Mouse (Mus musculus) embryonic facial prominence, embryonic 12.5 days (tissue): ENCODE data around the gene Vps8. TPM values are rescaled to one million over a fixed set of nuclear protein-coding genes. Genes with fewer than 3 reads are reported as not detected.
A peak's percentile ranks its signal among the peaks of the same experiment; 100 is the strongest.

Experiments used
- ATAC-seq: fragments of 200-750 bp; cut with Nextera tagmentation; 2 replicates; pipeline ENCODE4 v1.8.0; 2017; ENCODE audit not compliant: insufficient number of reproducible peaks, insufficient read depth, low FRiP score, low TSS enrichment
- H3K27ac ChIP-seq: fragments of 300-500 bp; sonication (generic); 2 replicates; pipeline ENCODE4 v1.5.1; 2016; ENCODE audit warnings: mild to moderate bottlenecking
- H3K27me3 ChIP-seq: fragments of 300-500 bp; sonication (generic); 2 replicates; pipeline ENCODE4 v1.6.1; 2016; ENCODE audit warnings: mild to moderate bottlenecking, moderate library complexity
- H3K36me3 ChIP-seq: fragments of 300-500 bp; sonication (generic); 2 replicates; pipeline ENCODE4 v1.6.1; 2016; ENCODE audit warnings: mild to moderate bottlenecking
- H3K4me1 ChIP-seq: fragments of 300-500 bp; sonication (generic); 2 replicates; pipeline ENCODE4 v1.6.1; 2016
- H3K4me2 ChIP-seq: fragments of 300-500 bp; sonication (generic); replicated peaks from 2 replicates; pipeline ENCODE4 v1.6.1; 2016; ENCODE audit warnings: mild to moderate bottlenecking, moderate library complexity
- H3K4me3 ChIP-seq: fragments of 300-500 bp; sonication (generic); 2 replicates; pipeline ENCODE4 v1.5.1; 2016; ENCODE audit warnings: mild to moderate bottlenecking
- H3K9ac ChIP-seq: fragments of 300-500 bp; sonication (generic); 2 replicates; pipeline ENCODE4 v1.6.1; 2016; ENCODE audit warnings: mild to moderate bottlenecking, moderate library complexity
- H3K9me3 ChIP-seq: fragments of 300-500 bp; sonication (generic); 2 replicates; pipeline ENCODE4 v1.6.1; 2016; ENCODE audit warnings: mild to moderate bottlenecking, moderate library complexity
- WGBS: fragments of 180-500 bp; shearing (Covaris S2); methylation state at CpG from one replicate; pipeline ENCODE4 v1.1.7; 2016; 5-methylcytosine and 5-hydroxymethylcytosine counted together
- polyA plus RNA-seq: library from polyadenylated mRNA; unstranded; fragments of >200 nt; fragmentation: Nextera tagmentation; extraction: Ambion mirVana; gene quantifications from 2 replicates; pipeline ENCODE4 v1.2.1, GENCODE M21; 2016

Vps8 gene
- polyA plus RNA-seq, 1 experiment from 2014 or later = 16.7 TPM

DNA sequence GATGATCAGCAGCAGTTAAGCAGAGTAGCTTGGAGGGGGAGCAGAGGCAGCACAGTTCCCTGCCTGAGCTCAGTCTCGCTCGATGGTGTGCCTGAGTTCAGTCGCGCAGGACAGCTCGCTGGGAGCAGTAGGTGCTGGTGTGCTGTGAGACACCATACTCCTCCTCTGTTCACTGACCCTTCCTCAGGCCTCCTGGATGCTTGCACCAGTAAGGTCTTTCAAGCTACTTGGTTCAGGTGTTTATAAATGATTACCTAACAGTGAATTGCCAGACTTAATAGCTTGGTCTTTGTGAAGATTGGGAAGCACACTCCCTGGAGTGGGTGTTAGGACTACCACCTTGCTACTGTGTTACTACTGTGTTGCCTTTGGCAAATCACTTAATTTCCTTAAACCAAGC, 144.2 kb downstream of the Vps8 start:
- H3K27me3 ChIP-seq = no peaks in the 10 kb centered on the region
- H3K36me3 ChIP-seq = no peaks in the 10 kb centered on the region
- 92% methylated on average over 5 of the region's 5 CpGs for WGBS
- H3K4me1 ChIP-seq = peaks cover 12% of the 10 kb centered on the region; the same call in 1 of the 2 replicates
- ATAC-seq = no peak
- no peaks in the 10 kb centered on the region for H3K9me3 ChIP-seq
- H3K4me2 ChIP-seq = no peak overlapping the region
- H3K4me3 ChIP-seq = no peak overlapping the region
- no peak overlapping the region for H3K9ac ChIP-seq
- H3K27ac ChIP-seq = no peak overlapping the region

DNA sequence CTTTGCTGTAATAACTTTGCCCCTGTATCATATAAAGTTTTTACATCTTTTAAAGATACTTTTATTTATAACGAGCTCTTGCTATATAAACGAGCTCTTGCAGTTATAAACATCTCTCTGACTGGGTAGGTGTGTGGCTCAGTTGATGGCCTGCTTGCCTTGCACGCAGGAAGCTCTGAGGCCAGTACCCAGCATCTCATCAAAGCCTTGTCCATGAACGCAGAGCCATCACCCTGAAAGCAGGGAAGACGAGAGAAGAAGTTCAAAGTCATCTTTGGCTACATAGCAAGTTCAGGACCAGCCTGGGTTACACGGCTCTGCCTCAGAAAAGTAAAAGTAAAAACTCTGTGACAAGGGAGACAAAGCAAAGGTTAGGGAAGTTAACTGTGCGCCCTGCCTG, 147.0 kb downstream of the Vps8 start:
- Histone ChIP-seq H3K4me1 (no peaks in the 10 kb centered on the region), H3K4me2 (no peak overlapping the region), H3K4me3 (no peak overlapping the region), H3K27ac (no peak overlapping the region), H3K9ac (no peak overlapping the region), H3K9me3 (no peaks in the 10 kb centered on the region), H3K36me3 (no peaks in the 10 kb centered on the region), H3K27me3 (no peaks in the 10 kb centered on the region)
- ATAC-seq = no peak
- WGBS = 79% methylated on average over 7 of the region's 7 CpGs

DNA sequence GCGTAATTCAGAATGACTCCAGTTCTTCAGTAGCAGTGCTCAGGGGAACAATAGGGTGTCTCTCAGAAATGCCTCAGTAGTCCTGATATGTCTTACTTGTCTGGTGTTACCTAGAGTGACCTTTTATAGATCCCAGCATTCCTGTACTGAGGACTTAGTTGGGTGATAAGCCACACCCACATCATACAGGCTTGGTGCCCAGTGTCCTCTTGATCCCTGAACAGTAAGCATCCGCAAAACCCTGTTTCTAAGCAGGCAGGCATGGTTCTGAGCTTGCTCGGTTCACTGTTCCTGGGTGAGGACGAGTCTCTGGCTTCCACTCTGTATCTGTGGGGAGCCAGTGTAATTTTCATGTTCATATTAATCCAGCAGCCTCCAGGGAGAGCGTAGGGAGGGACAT, 147.9 kb downstream of the Vps8 start:
- no peaks in the 10 kb centered on the region for H3K27me3 ChIP-seq

DNA sequence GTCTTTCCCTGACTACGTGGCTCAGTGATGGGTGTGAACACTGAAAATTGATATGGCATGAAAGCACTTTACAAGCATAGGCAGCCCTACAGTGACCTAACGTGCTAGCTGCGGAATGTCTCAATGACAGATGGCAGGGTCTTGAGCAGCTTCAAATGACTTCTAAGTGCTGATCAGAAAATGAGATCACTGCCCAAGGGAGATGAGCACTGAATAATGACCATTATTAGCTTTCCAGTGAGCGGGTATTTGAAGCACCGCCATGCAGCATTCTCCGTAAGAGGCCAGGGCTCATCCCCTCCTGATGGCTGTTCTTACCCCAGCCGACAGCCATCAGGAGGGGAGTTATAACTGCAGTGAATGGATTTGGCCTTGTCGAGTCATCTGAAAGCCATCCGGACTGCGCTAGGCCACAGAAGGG, 153.1 kb downstream of the Vps8 start:
- Histone ChIP-seq H3K4me3 (no peak overlapping the region), H3K27ac (peak overlapping the region; percentile 62; the same call in 1 of the 2 replicates), H3K9ac (no peak overlapping the region), H3K27me3 (no peaks in the 10 kb centered on the region), H3K36me3 (no peaks in the 10 kb centered on the region), H3K4me1 (peaks cover 12% of the 10 kb centered on the region), H3K4me2 (no peak overlapping the region; the same call in 1 of the 2 replicates), H3K9me3 (no peaks in the 10 kb centered on the region)
- ATAC-seq = peak; percentile 77
- 31% methylated on average over 10 of the region's 10 CpGs for WGBS

More for the DNA sequence above, 147.9 kb downstream of the Vps8 start:
- no peak overlapping the region for H3K4me2 ChIP-seq
- WGBS = 86% methylated on average over 5 of the region's 5 CpGs
- peaks cover 2% of the 10 kb centered on the region; the same call in 1 of the 2 replicates for H3K4me1 ChIP-seq
- no peaks in the 10 kb centered on the region for H3K9me3 ChIP-seq
- H3K9ac ChIP-seq = no peak overlapping the region
- no peak overlapping the region for H3K27ac ChIP-seq
- no peak for ATAC-seq
- no peak overlapping the region for H3K4me3 ChIP-seq
- H3K36me3 ChIP-seq = no peaks in the 10 kb centered on the region

DNA sequence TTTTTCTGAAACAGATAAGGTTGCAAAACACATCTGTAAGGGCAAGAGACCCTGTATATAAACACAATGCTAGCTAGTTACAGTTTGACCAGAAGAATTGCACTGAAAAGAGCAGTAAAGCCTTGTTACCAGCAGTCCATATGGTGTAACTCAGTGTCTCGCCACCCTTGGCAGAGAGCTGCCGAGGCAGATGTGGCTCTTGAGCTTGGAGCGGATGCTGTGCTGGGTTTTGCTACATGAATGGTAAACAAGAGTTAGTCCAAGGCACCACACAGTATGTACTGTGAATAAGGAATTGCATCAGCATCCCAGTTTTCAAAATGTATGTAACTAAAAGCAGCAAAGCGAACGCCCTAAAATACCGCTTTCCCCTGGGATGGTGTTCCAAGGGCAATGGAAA, 166.2 kb downstream of the Vps8 start:
- Histone ChIP-seq H3K4me3 (no peak overlapping the region), H3K27me3 (no peaks in the 10 kb centered on the region), H3K4me2 (no peak overlapping the region), H3K9ac (no peak overlapping the region), H3K4me1 (no peaks in the 10 kb centered on the region), H3K27ac (no peak overlapping the region), H3K36me3 (no peaks in the 10 kb centered on the region), H3K9me3 (no peaks in the 10 kb centered on the region)
- 88% methylated on average over 6 of the region's 6 CpGs for WGBS
- no peak for ATAC-seq

DNA sequence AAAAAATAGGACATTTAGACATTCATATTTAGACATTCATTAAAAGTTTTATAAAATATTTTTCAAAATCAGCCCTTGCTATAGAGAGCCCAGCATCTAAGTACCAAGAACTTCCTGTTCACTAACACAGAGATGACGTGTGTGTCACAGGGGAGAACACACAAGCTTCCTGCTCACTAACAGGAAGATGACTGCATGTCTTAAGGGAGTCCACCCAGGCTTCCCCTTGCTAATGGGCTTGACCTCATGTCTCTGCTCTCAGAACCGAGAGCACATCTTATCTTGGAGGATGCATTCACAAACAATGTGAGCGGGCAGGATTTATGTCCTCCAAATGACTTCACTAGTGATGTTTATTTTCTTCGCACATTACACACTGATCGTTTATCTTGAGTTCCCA, 167.9 kb downstream of the Vps8 start:
- H3K4me2 ChIP-seq = no peak overlapping the region
- no peaks in the 10 kb centered on the region for H3K36me3 ChIP-seq
- no peak overlapping the region for H3K4me3 ChIP-seq
- WGBS = 67% methylated on average over 5 of the region's 5 CpGs
- H3K4me1 ChIP-seq = no peaks in the 10 kb centered on the region
- no peaks in the 10 kb centered on the region for H3K9me3 ChIP-seq
- no peaks in the 10 kb centered on the region for H3K27me3 ChIP-seq
- no peak overlapping the region for H3K9ac ChIP-seq
- ATAC-seq = no peak
- H3K27ac ChIP-seq = no peak overlapping the region

DNA sequence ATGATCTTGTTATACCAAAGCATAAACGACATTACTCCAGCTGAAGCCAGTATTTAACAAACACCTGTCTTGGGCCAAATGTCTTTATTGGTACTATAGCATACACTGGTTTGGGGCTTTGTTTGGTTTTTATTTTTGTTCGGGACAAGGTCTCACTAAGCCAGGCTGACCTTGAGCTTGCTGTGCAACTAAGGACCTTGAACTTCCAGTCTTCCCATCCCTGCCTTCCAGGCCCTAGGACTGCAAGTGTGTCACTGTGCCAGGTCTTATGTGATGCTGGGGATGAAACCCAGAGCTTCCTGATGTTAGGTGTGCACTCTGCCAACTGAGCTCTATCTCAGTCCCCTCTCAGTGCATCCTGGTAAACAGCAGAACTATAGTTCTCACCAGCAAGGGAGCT, 168.6 kb downstream of the Vps8 start:
- 84% methylated on average over 2 of the region's 2 CpGs for WGBS
- H3K9me3 ChIP-seq = no peaks in the 10 kb centered on the region
- no peak overlapping the region for H3K27ac ChIP-seq
- no peak for ATAC-seq
- H3K36me3 ChIP-seq = no peaks in the 10 kb centered on the region
- H3K27me3 ChIP-seq = no peaks in the 10 kb centered on the region
- H3K9ac ChIP-seq = no peak overlapping the region
- H3K4me1 ChIP-seq = no peaks in the 10 kb centered on the region
- H3K4me3 ChIP-seq = no peak overlapping the region
- H3K4me2 ChIP-seq = no peak overlapping the region

DNA sequence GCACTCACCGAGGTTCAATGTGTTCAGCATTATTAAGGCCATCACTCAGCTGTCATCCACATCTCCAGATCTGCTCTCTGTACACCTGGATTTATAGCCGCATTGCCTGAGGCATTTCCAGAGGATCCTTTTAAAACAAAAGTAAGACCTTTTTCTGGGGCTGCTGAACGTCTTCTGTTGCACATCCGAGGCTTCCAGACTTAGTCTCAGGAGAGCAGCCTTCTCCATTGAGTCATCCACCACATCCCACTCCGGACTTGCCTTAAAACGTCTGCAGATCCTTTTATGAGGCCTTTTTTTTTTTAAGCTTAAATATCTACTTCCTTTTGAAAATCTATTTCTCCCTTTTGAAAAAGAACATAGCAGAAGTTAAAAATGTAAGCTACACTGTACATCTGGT, 172.6 kb downstream of the Vps8 start:
- Histone ChIP-seq H3K27me3 (no peaks in the 10 kb centered on the region), H3K4me1 (no peaks in the 10 kb centered on the region), H3K9me3 (no peaks in the 10 kb centered on the region), H3K4me2 (no peak overlapping the region), H3K4me3 (no peak overlapping the region), H3K36me3 (no peaks in the 10 kb centered on the region), H3K27ac (no peak overlapping the region), H3K9ac (no peak overlapping the region)
- WGBS = 67% methylated on average over 6 of the region's 6 CpGs
- ATAC-seq = no peak

DNA sequence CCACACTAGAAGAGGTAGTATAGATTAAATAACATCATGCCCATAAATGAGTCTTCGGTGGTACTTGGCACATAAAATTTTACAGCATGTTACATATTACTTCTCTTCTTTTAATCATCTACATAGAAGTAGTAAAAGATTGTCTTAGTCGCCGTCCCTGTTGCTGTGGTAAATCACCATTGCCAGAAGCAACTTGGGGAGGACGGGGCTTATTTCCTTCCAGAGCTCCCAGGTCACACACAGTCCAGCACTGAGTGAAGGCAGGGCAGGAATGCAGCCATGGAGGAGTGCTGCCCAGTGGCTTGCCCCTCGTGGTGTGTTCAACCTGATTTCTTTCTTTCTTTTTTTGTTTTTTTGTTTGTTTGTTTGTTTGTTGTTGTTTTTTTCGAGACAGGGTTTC, 181.4 kb downstream of the Vps8 start:
- Histone ChIP-seq H3K27ac (no peak overlapping the region), H3K36me3 (no peaks in the 10 kb centered on the region), H3K4me3 (no peak overlapping the region), H3K27me3 (no peaks in the 10 kb centered on the region), H3K9ac (no peak overlapping the region), H3K9me3 (no peaks in the 10 kb centered on the region), H3K4me1 (no peaks in the 10 kb centered on the region), H3K4me2 (no peak overlapping the region)
- WGBS = 85% methylated on average over 6 of the region's 6 CpGs
- ATAC-seq = no peak

DNA sequence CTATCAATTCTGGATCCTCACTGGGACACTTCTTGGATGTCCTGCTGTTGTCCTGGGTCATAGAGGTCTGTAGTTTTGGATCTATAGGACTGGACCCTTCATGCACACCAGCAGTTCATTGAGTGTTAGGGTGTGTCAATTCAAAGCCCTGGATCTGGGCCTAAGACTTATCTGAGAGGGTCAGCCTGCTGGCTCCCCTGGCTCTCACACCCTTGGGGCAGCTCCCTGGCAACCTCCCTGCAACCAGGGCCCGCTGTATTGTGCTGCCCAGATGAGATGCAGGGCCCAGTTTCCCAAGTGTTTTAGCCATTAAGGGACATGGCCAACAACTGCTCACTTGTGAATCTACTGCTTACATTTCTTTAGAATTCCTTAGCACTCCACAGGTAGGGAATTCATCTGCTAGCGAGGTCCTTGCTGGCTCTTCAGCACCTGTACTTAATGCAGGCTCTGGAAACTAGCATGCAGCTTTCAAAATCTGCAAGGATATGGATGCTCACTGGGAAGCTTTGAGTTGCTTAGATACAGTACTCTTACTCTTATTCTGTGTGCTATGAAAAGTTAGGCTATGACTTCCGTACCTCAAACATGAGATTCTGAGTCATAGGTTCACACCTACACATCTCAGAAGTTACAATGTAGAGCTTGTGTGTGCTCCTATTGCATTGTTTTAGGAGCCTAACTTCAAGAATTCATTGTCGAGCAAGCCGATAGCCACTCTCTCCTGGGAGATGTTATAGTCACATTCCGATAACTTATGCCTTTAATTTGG, 183.5 kb downstream of the Vps8 start:
- Histone ChIP-seq H3K9ac (no peak overlapping the region), H3K36me3 (no peaks in the 10 kb centered on the region), H3K4me2 (no peak overlapping the region), H3K27ac (no peak overlapping the region), H3K4me1 (no peaks in the 10 kb centered on the region), H3K9me3 (no peaks in the 10 kb centered on the region), H3K27me3 (no peaks in the 10 kb centered on the region), H3K4me3 (no peak overlapping the region)
- no peak for ATAC-seq
- 84% methylated on average over 6 of the region's 6 CpGs for WGBS

DNA sequence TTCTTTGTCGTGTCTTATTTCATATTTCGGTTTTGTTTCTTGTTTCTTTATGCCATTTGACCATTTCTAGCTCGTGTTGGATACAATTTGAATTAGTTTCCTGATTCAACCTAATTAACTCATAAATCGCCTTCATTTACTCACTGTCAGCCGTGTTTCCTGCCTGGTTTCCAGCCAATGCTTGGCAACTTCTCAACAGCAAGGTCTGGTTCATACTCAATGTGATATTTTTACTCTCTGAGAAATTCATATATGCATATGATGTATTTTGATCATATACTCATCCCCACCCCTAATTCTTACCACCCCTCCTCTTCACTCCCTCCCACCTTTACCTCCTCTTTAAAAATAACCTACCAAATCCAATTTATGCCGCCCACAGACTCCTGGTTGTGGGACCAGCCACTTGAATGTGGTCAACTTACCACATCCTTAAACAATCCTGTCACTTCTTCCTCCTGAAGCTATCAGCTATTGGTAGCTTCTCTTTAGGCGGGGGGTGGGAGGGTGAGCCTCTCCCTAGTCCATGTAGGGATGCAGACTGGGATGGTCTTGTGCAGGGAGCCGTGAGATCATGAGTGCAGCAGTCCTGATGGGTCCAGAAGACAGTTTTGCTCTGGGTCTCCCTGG, 184.2 kb downstream of the Vps8 start:
- no peaks in the 10 kb centered on the region for H3K4me1 ChIP-seq
- no peak overlapping the region for H3K9ac ChIP-seq
- 83% methylated on average over 8 of the region's 8 CpGs for WGBS
- no peak overlapping the region for H3K4me3 ChIP-seq
- no peak overlapping the region for H3K4me2 ChIP-seq
- no peak for ATAC-seq
- no peaks in the 10 kb centered on the region for H3K27me3 ChIP-seq
- H3K9me3 ChIP-seq = no peaks in the 10 kb centered on the region
- no peaks in the 10 kb centered on the region for H3K36me3 ChIP-seq
- H3K27ac ChIP-seq = no peak overlapping the region

DNA sequence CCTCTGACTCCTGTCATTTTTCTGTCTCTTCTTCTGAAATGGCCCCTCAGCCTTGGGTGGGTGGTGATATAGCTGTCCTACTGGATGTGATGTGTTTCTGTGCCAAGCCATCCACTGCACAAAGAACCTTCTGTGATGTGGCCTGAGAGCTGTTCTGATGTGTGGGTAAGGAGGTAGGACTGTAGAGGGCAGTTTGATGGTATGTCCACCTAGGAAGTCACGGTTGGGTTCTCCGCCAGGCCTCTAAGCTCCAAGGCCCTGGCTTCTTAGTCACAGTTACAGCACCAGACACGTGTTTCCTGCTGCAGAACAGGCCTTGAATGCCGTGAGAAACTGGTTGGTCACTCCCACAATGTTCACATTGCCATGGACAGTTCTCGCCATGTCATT, 184.7 kb downstream of the Vps8 start:
- Histone ChIP-seq H3K27me3 (no peaks in the 10 kb centered on the region), H3K36me3 (no peaks in the 10 kb centered on the region), H3K4me1 (no peaks in the 10 kb centered on the region), H3K9ac (no peak overlapping the region), H3K27ac (no peak overlapping the region), H3K9me3 (no peaks in the 10 kb centered on the region), H3K4me3 (no peak overlapping the region), H3K4me2 (no peak overlapping the region)
- no peak for ATAC-seq
- WGBS = 83% methylated on average over 5 of the region's 5 CpGs
